Mouse (Mus musculus): ENCODE data around the gene Fto. TPM values are rescaled to one million over a fixed set of nuclear protein-coding genes. Genes with fewer than 3 reads are reported as not detected.

Gene Fto
- 107 and 111 TPM in 2 replicates for polyA plus RNA-seq (2015; fragmentation: Nextera tagmentation; extraction: Ambion mirVana)

- peak within 1 kb of the TSS; percentile 75 for H3K4me2 ChIP-seq
- peak within 1 kb of the TSS; percentile 87 for H3K9ac ChIP-seq
- WGBS = under 1% methylated on average over 59 of the region's 59 CpGs
- H3K27me3 ChIP-seq = no peaks in the 10 kb centered on the region
- H3K4me1 ChIP-seq = peaks cover 24% of the 10 kb centered on the region
- H3K27ac ChIP-seq = peak within 1 kb of the TSS; percentile 81
- ATAC-seq (ENCODE audit: insufficient number of reproducible peaks, insufficient read depth, low FRiP score, low TSS enrichment, low read depth) = peak; percentile 100
- peak within 1 kb of the TSS; percentile 71 for H3K4me3 ChIP-seq
- H3K36me3 ChIP-seq = peaks cover 3% of the 10 kb centered on the region; the same call in 1 of the 2 replicates
- no peaks in the 10 kb centered on the region for H3K9me3 ChIP-seq
These were observed at the start of gene Fto, which contains the start of gene Rpgrip1l for GRCm38 (mm10) chr8:91312835-91313832. TSS of gene Fto (plus strand) at chr8:91313525. TSS of gene Rpgrip1l (minus strand) at chr8:91313262.

GRCm38 (mm10) chr8:91263939-91264338 is 49.4 kb upstream of the Fto start:
- H3K9me3 ChIP-seq = no peaks in the 10 kb centered on the region
- H3K4me3 ChIP-seq = no peak overlapping the region
- no peak overlapping the region; the same call in 1 of the 2 replicates for H3K27ac ChIP-seq
- no peaks in the 10 kb centered on the region for H3K27me3 ChIP-seq
- H3K9ac ChIP-seq = no peak overlapping the region
- H3K36me3 ChIP-seq = peaks cover 17% of the 10 kb centered on the region; the same call in 1 of the 2 replicates
- H3K4me2 ChIP-seq = no peak overlapping the region
- peaks cover 6% of the 10 kb centered on the region; the same call in 1 of the 2 replicates for H3K4me1 ChIP-seq
- 62% methylated on average over 3 of the region's 3 CpGs for WGBS
- ATAC-seq (ENCODE audit: insufficient number of reproducible peaks, insufficient read depth, low FRiP score, low TSS enrichment, low read depth) = no peak

DNA sequence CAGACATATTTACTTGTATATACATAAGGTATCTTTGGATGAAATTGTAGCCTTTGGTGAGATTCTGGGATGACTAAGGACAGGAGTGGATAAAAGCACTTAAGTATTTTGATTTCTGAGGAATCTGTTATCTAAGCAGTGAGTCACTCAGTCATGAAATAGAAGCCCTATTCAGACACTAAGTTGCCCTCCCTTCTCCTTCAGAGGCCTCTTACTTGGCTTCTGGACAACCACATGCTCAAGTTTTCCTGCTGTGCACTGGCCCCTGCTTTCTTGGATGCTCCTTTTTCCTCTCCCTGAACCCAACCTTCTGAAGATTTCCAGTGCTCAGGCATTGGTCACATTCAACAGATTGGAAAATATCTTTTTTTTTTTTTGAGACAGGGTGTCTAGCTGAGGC is 48.8 kb upstream of the Fto start:
- H3K27me3 ChIP-seq = no peaks in the 10 kb centered on the region
- H3K9me3 ChIP-seq = no peaks in the 10 kb centered on the region
- H3K4me3 ChIP-seq = no peak overlapping the region
- H3K4me1 ChIP-seq = peaks cover 6% of the 10 kb centered on the region; the same call in 1 of the 2 replicates
- H3K27ac ChIP-seq = 0 out of 2 replicates have a peak overlapping the region, but pooled peaks have one; percentile 39
- ATAC-seq (ENCODE audit: insufficient number of reproducible peaks, insufficient read depth, low FRiP score, low TSS enrichment, low read depth) = no peak
- H3K36me3 ChIP-seq = peaks cover 13% of the 10 kb centered on the region
- no peak overlapping the region for H3K9ac ChIP-seq
- no peak overlapping the region for H3K4me2 ChIP-seq

GRCm38 (mm10) chr8:91269374-91269958 is 43.9 kb upstream of the Fto start:
- H3K4me1 ChIP-seq = peaks cover 9% of the 10 kb centered on the region; the same call in 1 of the 2 replicates
- H3K9ac ChIP-seq = no peak overlapping the region
- peaks cover 23% of the 10 kb centered on the region for H3K36me3 ChIP-seq
- H3K27ac ChIP-seq = no peak overlapping the region
- H3K4me2 ChIP-seq = no peak overlapping the region
- no peaks in the 10 kb centered on the region for H3K27me3 ChIP-seq
- no peaks in the 10 kb centered on the region for H3K9me3 ChIP-seq
- no peak for ATAC-seq (ENCODE audit: insufficient number of reproducible peaks, insufficient read depth, low FRiP score, low TSS enrichment, low read depth)
- H3K4me3 ChIP-seq = no peak overlapping the region
- 64% methylated on average over 2 of the region's 2 CpGs for WGBS

- no peak overlapping the region for H3K4me3 ChIP-seq
- H3K4me1 ChIP-seq = peaks cover 14% of the 10 kb centered on the region
- ATAC-seq (ENCODE audit: insufficient number of reproducible peaks, insufficient read depth, low FRiP score, low TSS enrichment, low read depth) = no peak
- peaks cover 18% of the 10 kb centered on the region; the same call in 1 of the 2 replicates for H3K36me3 ChIP-seq
- WGBS = 59% methylated on average over 5 of the region's 5 CpGs
- no peak overlapping the region for H3K9ac ChIP-seq
- no peak overlapping the region for H3K27ac ChIP-seq
- no peaks in the 10 kb centered on the region for H3K27me3 ChIP-seq
- H3K4me2 ChIP-seq = no peak overlapping the region
- no peaks in the 10 kb centered on the region for H3K9me3 ChIP-seq
These were observed 39.8 kb upstream of the Fto start for GRCm38 (mm10) chr8:91273493-91273892.

GRCm38 (mm10) chr8:91276337-91276736 is 37.0 kb upstream of the Fto start:
- no peak overlapping the region for H3K4me3 ChIP-seq
- H3K27me3 ChIP-seq = no peaks in the 10 kb centered on the region
- no peak overlapping the region for H3K27ac ChIP-seq
- no peak overlapping the region for H3K9ac ChIP-seq
- peaks cover 26% of the 10 kb centered on the region for H3K4me1 ChIP-seq
- H3K9me3 ChIP-seq = no peaks in the 10 kb centered on the region
- H3K4me2 ChIP-seq = no peak overlapping the region
- WGBS = 88% methylated on average over 2 of the region's 2 CpGs
- H3K36me3 ChIP-seq = peaks cover 14% of the 10 kb centered on the region; the same call in 1 of the 2 replicates
- no peak for ATAC-seq (ENCODE audit: insufficient number of reproducible peaks, insufficient read depth, low FRiP score, low TSS enrichment, low read depth)

DNA sequence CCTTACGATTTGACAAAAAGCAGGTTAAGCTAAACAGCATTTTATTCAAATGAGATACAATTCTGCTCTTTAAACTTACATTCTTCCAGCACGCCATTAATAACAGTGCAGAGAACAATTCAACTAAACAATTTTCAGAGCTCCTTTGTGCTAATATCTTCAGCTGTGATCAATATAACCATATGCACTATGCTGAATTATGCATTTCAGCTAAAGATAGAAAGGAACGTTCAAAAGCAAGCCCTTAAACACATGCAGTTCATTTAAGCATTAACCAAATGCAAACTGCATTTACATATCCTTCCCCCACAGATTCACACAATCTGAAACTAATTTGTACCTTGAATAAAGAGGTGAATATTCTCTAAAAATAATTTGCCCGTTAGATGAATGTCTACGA is 35.3 kb upstream of the Fto start:
- WGBS = 37% methylated on average over 5 of the region's 5 CpGs
- Histone ChIP-seq H3K4me3 (no peak overlapping the region), H3K4me2 (no peak overlapping the region), H3K9me3 (no peaks in the 10 kb centered on the region), H3K27ac (peak overlapping the region; percentile 17; the same call in 1 of the 2 replicates), H3K36me3 (peaks cover 10% of the 10 kb centered on the region; the same call in 1 of the 2 replicates), H3K4me1 (peaks cover 38% of the 10 kb centered on the region), H3K9ac (no peak overlapping the region), H3K27me3 (no peaks in the 10 kb centered on the region)
- no peak for ATAC-seq (ENCODE audit: insufficient number of reproducible peaks, insufficient read depth, low FRiP score, low TSS enrichment, low read depth)

- Histone ChIP-seq H3K27me3 (no peaks in the 10 kb centered on the region), H3K9ac (no peak overlapping the region), H3K4me2 (peak overlapping the region; percentile 33), H3K27ac (peak overlapping the region; percentile 60), H3K36me3 (0 out of 2 replicates have a peak, but pooled peaks cover 4% of the 10 kb centered on the region), H3K4me1 (peaks cover 45% of the 10 kb centered on the region), H3K9me3 (no peaks in the 10 kb centered on the region), H3K4me3 (no peak overlapping the region)
- 42% methylated on average over 11 of the region's 11 CpGs for WGBS
- peak; percentile 67; the same call in 1 of the 2 replicates for ATAC-seq (ENCODE audit: insufficient number of reproducible peaks, insufficient read depth, low FRiP score, low TSS enrichment, low read depth)
These were observed 32.7 kb upstream of the Fto start for GRCm38 (mm10) chr8:91280467-91281212.

GRCm38 (mm10) chr8:91281545-91281944 is 31.8 kb upstream of the Fto start:
- H3K4me1 ChIP-seq = peaks cover 45% of the 10 kb centered on the region
- no peaks in the 10 kb centered on the region for H3K36me3 ChIP-seq
- 55% methylated on average over 8 of the region's 8 CpGs for WGBS
- no peak for ATAC-seq (ENCODE audit: insufficient number of reproducible peaks, insufficient read depth, low FRiP score, low TSS enrichment, low read depth)
- H3K9me3 ChIP-seq = no peaks in the 10 kb centered on the region
- no peak overlapping the region for H3K4me2 ChIP-seq
- H3K9ac ChIP-seq = no peak overlapping the region
- H3K27me3 ChIP-seq = no peaks in the 10 kb centered on the region
- H3K4me3 ChIP-seq = no peak overlapping the region
- H3K27ac ChIP-seq = peak overlapping the region; percentile 60

- Histone ChIP-seq H3K27ac (peak overlapping the region; percentile 81), H3K4me2 (no peak overlapping the region), H3K9ac (no peak overlapping the region), H3K36me3 (no peaks in the 10 kb centered on the region), H3K4me1 (peaks cover 46% of the 10 kb centered on the region), H3K27me3 (no peaks in the 10 kb centered on the region), H3K9me3 (no peaks in the 10 kb centered on the region), H3K4me3 (no peak overlapping the region)
- 27% methylated on average over 5 of the region's 5 CpGs for WGBS
- ATAC-seq (ENCODE audit: insufficient number of reproducible peaks, insufficient read depth, low FRiP score, low TSS enrichment, low read depth) = no peak
These were observed 30.7 kb upstream of the Fto start for GRCm38 (mm10) chr8:91282655-91283054.

DNA sequence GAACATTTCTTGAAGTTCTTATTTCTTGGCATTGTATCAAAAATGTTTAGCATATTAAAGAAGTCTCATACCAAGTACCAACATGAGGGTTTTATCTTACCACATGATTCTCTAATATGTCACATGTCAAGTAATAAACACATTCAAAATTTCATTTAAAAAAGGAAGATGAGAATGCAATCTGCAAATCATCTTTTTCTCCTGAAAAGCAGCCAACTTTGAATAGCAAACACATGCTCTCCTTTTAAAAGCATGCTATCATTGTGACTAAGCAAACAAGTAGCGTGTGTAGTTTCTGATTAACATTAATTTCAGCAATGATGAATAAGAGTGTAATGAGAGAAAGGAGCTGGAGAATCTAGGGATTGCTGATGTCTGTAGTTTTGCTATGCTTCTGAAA is 29.5 kb upstream of the Fto start:
- Histone ChIP-seq H3K9ac (no peak overlapping the region), H3K4me3 (no peak overlapping the region), H3K9me3 (no peaks in the 10 kb centered on the region), H3K27me3 (no peaks in the 10 kb centered on the region), H3K27ac (no peak overlapping the region; the same call in 1 of the 2 replicates), H3K4me2 (no peak overlapping the region), H3K4me1 (peaks cover 43% of the 10 kb centered on the region), H3K36me3 (no peaks in the 10 kb centered on the region)
- no peak for ATAC-seq (ENCODE audit: insufficient number of reproducible peaks, insufficient read depth, low FRiP score, low TSS enrichment, low read depth)
- 34% methylated on average over 1 of the region's 1 CpGs for WGBS
